Mouse (Mus musculus): ENCODE data around the gene Tuba1b.

Gene Tuba1b

DNA sequence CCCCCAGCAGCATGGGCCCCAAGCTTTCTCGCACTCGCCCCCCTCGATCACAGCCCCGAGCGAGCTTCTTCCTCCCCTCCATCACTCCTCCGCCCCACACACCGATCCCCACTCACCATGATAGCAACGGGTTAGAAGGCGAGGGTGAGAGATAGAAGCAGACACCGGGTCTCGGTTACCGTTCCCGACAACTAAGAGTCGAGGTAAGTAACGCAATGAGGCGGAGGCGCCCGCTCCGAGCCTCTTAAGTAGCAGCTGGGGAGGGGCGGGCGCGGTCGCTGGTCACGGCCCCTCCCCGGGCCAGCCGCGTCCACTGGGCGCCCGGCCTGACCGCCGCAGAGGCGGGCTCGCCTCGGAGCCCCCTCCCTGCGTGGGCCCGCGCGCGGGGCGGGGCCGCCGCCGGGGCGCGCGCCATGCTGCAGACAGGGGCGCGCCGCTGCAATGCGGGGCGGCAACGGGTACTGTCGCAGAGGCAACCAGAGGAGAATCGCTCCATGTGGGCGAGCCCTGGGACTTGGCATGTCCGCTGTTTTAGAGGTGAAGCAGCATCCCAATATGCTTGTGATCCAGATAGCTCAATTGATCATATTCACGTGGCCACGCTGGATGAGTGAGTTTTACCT lies at the start of gene Tuba1b:
Gene Tuba1b, minus strand, starts transcription at position 349 of the 623 bp plus-strand sequence.
- peak; percentile 90 for DNase-seq

DNA sequence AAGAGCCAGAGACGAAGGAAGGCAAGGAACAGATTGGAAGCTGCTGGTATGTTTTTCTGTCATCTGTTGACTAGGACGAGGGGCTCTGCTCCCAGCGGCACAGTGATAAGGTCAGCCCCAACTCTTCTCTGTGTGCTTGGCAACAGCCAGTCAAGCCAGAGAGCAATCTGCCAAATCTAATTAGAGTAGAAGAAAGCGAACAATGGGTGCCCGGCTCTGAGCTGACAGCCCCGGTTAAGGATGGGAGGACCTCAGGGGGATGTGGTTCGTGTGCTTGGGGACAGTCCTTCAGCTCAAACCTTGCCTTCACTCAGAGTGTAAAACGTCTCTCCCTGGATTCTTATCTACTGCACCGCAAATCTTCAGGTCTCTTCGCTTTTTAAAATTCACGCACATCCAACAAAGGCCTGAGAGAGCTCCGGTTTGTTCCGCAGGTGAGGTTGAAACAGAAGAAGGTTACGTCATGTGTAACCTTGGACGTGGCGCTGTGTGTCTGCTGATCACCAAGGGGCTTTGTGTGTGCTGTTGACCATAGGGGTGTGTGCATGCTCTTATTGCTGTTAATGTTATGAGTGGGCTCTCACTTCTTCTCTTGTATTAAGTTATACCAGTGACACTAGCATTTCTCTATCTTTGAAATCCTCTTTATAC lies 49.2 kb upstream of the Tuba1b start:
- no peak for DNase-seq

GRCm38 (mm10) chr15:98982100-98982499 lies 47.7 kb upstream of the Tuba1b start:
- DNase-seq = no peak

GRCm38 (mm10) chr15:98980012-98980614 lies 45.7 kb upstream of the Tuba1b start:
- no peak for DNase-seq

DNA sequence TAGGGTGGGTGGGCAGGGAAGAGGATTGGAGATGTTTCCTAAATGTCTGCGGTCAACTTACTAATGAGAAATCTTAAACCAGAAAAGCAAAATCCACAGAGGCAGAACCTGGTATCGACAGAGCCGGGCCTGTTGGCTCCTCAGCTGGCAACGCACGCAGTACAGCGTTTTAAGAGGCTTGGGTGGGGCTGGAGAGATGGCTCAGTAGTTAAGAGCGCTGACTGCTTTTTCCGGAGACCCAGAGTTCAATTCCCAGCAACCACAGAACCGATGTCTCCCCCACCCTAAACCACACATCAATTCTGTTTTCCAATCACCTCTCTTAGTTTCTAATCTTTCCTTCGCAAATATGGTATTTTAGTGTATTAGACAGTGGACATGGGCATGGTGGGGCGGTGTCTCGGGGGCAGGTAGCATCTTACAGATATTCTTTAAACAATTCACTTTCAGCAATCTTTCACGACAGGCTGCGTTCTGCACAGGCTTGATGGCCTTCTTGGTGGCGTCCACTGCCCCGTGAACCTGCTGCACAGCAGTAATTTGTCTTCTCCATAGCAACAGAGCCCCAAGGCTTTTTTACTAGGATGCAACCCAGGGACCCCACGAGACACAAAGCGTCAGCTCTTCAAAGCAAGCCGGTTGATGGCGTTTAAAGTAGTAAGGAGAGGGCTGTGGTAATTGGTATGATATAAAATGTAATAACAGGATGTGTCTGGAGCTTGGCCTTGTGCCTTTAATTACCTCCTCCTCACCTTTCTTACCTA lies 44.2 kb upstream of the Tuba1b start:
- no peak for DNase-seq

- peak; percentile 67 for DNase-seq
Measured at GRCm38 (mm10) chr15:98977759-98978408, 43.5 kb upstream of the Tuba1b start.

- no peak for DNase-seq
Measured at GRCm38 (mm10) chr15:98976763-98977758, 42.7 kb upstream of the Tuba1b start.

- no peak for DNase-seq
Measured at GRCm38 (mm10) chr15:98973015-98973614, 38.8 kb upstream of the Tuba1b start.

DNA sequence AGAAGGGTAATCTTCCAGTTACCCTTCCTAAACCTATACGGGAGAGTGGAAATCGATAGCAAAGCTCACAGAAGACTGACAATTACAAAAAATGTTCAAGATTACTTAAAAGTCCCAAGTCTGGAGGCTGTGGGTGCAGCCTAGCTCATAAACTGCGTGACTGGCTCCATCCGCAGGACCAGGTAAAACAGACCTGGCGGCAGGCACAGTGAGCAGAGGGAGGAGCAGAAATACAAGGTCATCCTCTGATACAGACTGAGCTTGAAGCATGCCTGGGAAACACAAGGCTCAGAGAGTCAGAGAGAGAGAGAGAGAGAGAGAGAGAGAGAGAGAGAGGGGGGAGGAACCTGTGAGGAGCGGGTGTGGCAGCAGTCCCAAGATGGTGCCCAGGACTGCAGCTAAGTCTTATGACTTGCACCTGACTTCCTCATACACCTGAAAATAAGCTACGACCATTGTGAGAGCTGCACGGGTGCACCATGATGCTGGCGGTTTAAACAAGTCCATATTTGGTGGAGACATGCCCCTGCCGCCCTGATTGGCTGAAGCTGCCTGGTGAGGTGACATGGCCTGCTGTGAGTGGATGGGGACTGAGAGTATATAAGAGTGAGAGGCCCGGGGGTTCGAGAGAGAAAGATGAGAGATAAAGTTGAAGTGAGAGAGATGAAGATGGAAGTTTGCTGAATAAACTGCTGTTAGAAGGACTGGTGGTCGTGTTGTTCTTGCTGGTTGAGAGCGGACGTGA lies 37.4 kb upstream of the Tuba1b start:
- peak; percentile 44 for DNase-seq

- no peak for DNase-seq
Measured at GRCm38 (mm10) chr15:98971111-98971510, 36.7 kb upstream of the Tuba1b start.

GRCm38 (mm10) chr15:98969372-98970101 lies 35.2 kb upstream of the Tuba1b start:
- no peak for DNase-seq

- peak; percentile 64 for DNase-seq
Measured at GRCm38 (mm10) chr15:98968701-98969371, 34.5 kb upstream of the Tuba1b start.

DNA sequence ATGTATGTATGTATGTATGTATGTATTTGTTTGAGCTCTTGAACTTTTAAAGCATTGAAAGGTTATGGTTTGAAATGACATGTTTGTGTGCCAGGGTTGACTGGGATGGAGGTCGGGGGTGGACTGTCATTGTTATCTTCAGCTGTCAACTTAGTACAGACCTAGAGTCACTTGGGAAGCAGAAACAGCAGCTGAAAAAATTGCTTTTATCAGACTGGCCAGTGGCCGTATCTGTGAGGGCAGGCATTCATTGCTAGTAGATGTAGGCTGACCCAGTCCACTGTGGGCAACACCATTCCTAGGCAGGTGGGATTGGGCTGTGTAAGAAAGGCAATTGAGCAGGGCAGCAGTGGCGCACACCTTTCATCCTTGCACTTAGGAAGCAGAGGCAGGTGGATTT lies 25.2 kb upstream of the Tuba1b start:
- DNase-seq = no peak

DNA sequence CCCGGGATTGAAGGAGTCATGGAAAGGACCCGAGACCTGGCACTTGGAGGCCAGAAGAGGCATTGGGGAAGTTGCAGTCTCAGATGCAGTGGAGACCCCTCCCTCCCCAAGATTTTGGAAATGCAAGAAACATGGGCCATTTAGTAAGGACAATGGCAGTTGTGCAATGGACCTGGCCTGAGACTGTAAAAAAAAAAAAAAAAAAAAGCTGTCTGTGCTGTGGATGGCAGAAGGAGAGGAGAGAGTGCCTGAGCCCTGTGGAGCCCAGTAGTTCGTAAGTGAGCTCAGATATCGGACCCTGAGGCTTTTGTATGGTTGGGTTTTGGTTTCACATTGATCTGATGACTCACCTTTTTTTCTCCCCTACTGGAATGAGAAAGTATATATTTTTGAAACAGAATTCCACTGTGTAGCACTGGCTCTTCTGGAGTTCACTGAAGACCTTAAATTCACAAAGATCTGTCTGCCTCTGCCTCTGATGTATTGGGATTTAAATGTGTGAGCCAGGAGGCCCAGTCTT lies 24.6 kb upstream of the Tuba1b start:
- DNase-seq = no peak

DNA sequence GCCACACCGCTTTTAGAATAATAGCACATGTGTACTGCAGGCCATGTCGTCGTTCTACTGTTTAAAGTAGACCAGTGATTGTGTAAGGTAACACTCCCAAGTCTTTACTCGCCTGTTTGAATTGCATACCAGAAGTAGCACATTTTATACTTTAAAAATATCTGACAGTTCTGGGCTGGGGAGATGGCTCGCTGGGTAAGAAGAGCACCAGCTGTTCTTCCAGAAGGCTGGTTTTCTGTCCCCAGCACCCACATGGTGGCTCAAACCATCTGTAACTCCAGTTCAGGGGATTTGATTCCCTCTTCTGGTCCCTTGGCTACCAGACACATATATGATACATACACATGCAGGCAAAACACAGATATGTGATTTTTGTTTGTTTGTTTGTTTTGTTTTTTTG lies 23.1 kb upstream of the Tuba1b start:
- no peak for DNase-seq

GRCm38 (mm10) chr15:98956000-98956399 lies 21.6 kb upstream of the Tuba1b start:
- no peak for DNase-seq

GRCm38 (mm10) chr15:98955324-98955723 lies 21.0 kb upstream of the Tuba1b start:
- no peak for DNase-seq

DNA sequence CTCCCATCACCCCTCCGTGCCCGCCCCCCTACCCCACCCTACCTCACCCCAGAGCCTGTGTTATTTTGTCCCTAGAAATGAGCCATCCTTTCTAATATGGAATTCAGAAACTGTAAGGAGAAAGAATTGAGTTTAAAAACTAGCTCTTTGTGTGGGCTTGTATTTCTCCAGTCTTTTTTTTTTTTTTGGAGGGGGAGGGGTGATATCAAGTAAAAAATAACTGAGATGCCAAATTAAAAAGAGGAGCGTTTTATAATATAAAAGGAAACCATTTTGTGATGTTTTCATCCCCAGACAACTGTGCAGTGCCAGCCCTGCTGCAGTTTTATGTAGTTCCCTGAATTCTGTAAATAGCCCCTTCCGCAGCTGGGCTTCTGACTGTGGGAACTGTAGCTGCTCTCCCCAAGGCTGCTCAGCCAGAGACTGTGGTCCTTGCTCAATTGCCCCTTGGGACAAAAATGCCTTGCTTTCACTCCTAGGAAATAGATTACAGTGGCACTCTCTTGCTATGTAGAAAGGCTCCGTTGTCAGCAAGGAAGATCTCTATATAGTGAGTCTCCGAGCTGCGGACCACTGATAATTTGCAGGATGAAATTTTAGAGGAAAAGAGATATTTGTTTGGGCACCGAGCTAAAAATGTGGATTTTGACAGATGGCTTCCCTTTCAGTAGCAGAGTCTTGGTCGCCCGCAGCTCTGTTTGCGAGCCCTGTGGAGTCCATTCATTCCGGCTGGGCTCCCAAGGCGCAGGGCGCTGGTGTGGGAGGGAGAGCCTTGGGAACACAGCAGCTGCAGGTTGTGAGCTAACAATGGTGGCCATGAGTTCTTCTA lies 20.3 kb upstream of the Tuba1b start:
- peak; percentile 52 for DNase-seq
